Mouse (Mus musculus): ENCODE data around the gene Polrmt.

- no peak for TF ChIP-seq CTCF (IDR thresholded peaks at IDR 0.05; ENCODE audit: low read depth, low read length)
- TF ChIP-seq POLR2A (IDR thresholded peaks at IDR 0.05; ENCODE audit: extremely low read depth, insufficient read depth, low read length) = no peak
Observed at GRCm38 (mm10) chr10:79766001-79766507, 19.7 kb upstream of the Polrmt start.
